Mouse (Mus musculus) B cell, adult 62 days (primary cell): Measurements from ENCODE around the gene Dpagt1. TPM values are rescaled to one million over a fixed set of nuclear protein-coding genes. Genes with fewer than 3 reads are reported as not detected.

Source experiments
- total RNA-seq: library from RNA; stranded (reverse); gene quantifications from 4 replicates; pipeline ENCODE4 v1.2.4, GENCODE M21; 2023

Dpagt1 gene
- total RNA-seq, result 8.1 to 11.0 TPM (median 9.4 TPM) in 4 replicates

DNA sequence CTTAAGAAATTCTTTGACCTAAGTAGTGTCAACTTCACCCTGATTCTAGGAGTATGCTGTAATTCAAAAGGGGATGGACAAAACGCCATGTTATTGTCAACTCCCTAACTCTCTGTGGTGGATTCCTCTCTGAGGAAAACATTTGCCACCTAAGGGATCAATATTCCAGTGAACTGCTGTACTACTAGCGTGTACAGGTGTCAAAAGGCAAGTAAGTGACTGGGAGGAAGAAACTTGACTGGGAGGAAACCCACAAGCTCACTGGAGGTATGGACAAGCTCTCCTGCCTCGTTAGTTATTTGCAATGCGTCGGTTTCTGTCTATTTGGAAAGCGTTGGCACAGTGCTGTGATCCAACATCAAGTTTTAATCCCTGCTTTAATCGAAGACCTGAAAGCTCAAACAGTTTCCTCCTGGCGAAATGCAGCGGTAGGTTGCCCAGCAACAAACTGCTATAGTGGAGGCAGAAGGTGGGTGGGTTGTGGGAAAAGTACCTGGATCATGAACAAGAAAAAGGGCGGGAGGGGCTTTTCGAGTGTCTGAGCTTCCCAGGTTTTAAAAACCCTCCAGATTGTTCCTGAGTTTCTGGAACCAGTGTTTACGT, at the start of gene Dpagt1:
Dpagt1 (plus strand) TSS at position 252 of the 603 bp plus-strand sequence.

DNA sequence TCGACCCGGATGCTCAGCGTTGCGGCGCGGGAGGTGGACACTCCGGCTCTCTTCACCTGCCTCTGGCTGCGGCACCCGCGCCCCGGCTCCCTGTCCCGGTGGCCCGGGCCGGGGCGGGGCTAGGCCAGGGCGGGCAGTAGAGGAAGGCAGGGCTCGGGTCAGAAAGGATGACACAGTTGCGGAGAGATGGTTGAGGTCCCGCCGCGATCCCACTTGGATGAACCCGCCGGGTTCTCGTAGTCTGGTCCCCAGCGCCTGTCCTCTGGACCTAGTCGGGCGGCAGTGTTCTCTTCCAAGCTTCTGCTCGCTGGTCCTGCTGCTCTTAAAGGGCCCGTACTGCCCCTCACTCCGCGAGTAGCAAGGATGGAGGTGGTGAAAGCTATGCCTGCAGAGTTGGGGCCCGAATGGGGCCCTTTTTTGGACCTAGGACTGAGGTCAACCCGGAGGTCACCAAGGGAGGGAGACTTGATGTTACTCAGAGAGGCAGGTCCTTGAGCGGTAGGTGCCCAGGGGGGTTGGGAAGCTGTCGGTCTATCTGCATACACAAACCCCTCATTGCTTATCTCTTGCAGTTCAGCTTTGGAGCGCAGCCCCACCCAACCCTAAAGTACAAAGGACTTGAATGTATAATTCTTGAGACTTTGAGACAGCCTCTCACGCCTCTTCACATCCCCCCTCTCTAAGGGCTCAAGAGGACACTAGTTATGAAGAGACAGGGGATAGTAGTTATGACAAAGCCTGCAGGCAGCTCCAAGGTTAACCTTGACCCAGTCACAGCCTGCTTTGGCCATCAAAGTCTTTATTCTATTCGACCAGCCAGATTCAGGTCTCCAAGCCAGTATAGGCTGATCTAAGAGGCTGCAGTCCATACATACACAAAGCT, 37.5 kb upstream of the Dpagt1 start, which contains the start of gene Abcg4:
Abcg4 (minus strand) TSS at position 540 of the 883 bp plus-strand sequence.

DNA sequence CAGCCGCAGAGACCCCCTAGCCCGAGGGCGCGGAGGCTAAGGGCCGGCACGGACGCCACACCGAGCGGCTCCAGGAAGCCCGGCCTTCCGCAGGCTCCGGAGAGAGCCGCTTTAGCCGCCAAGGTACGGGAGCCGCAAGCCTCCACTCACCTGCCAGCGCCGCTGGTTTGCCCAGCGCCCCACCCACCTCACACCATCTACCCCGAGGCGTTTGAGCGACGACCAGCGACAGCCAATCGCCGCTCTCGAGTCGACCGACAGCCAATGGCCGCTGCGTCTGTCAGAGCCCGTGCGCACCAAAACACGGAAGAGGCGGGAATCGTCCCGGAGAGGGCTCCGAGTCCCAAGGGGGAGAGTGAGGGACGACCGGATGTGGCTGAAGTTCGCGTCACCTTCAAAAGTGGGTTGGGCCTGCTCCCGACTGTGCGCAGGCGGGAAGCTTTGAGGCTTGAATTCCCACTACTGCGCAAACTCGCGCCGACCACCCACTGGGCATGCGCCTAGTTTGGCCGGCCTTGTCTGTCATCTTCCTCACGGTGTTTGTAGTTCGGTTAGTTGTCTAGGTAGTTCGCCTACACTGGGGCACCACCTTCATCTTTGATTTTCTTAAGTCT, 20.2 kb upstream of the Dpagt1 start, which contains the start of gene Hinfp:
Hinfp (minus strand) TSS at position 206 of the 614 bp plus-strand sequence.

DNA sequence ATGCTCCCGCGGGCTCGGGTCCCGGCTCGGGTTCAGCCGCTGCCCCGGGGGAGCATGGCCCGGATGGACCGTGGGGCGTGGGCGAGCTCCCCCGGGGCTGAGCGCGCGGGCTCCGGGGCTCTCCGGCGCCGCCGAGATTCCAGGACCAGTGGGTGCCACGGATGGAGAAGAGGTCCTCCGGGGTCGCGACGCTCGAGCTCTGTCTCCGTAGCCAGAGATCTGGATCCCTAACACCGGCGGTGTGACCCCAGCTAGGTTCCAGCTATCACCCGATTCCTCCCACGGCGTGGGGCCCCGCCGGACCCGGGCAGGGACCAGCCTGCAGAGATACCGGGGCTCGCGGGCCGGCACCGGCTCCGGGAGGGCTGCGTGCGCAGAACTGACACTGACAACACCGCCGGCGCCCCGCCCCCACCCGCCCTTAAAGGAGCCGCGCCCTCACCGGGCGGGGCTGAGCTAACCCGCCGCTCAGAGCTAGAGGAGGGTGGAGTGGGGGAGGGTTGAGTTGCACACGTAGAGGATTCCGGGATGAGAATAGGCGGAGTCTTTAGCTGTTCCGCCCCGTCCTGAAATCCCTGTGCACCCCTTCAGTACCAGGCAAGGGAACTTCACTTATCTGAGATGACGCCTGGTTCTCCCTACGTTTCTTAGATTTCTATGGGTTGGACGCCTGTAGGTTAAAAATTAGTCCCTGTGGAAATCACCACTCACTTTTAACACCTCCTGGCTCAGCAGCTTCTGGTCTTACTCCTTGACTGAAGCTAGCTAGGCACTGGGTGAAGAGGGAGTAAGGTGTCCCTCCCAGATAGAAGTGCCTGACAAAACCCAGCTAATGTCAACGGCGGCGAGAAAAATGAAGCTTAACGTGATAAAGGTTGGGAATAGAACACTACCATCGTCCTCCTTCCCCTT, 5.7 kb upstream of the Dpagt1 start, which contains the start of gene C2cd2l:
C2cd2l (minus strand) TSS at position 399 of the 912 bp plus-strand sequence.

DNA sequence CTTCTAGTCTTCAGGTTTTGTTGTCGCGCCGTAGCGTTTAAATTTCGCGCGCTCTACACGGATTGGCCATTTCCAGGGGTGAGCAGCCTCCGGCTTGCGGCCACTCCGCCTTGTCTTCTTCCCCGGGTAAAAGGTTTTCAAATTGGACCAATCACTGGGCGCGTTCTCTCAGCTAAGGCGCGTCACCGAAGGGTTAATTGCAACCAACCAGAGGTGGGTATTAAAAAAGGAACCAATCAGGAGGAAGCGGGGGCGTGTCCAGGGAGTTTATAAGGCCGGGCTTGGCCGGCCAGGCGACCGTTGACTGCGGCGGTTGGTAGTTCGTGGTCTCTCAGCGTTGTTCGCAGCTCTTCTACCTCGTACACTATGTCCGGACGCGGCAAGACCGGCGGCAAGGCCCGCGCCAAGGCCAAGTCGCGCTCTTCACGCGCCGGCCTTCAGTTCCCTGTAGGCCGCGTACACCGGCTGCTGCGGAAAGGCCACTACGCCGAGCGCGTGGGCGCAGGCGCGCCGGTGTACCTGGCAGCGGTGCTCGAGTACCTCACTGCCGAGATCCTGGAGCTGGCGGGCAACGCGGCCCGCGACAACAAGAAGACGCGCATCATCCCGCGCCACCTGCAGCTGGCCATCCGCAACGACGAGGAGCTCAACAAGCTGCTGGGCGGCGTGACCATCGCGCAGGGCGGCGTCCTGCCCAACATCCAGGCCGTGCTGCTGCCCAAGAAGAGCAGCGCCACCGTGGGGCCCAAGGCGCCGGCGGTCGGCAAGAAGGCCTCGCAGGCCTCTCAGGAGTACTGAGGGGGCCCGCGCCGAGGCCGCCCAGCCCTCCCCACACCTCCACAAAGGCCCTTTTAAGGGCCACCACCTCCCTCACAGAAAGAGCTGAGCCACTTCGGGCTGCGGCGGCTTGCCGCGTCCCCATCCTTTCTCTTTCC, 8.8 kb downstream of the Dpagt1 start, which contains the start of gene H2afx:
H2afx (plus strand) TSS at position 299 of the 935 bp plus-strand sequence.

DNA sequence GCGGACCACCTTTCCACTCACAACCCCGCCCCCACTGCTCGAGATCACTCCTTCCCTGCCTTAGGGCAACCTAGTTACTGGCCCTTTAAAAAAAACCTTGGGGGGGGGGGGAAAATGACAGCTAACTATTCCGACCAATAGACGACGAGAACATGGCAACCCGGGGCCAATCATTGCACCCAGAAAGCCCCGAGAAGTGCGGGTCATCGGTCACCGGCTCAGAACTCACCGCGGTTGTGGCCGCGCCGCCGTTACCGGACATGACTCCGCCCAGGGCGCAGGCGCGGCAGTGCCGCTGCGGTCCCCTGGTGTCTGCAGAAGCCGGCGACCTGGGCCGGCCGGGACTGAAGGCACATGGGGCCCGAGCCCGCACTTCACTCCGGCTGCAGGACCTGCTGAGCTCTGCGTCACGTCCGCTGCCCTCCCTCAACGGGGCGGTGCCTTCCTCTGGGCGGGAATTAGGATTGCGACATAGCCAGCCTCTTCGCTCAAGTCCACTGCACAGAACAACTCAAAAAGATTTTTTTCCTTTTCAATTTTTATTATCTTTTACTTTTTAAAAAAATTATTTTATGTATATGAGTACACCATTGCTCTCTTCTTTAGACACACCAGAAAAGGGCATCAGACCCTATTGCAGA, 18.1 kb downstream of the Dpagt1 start, which contains the start of gene Hmbs:
Hmbs (minus strand) TSS at position 448 of the 641 bp plus-strand sequence.

GRCm38 (mm10) chr9:44361190-44361917, 35.5 kb downstream of the Dpagt1 start, which contains the start of gene Vps11:
Vps11 (minus strand) TSS chr9:44361670.

DNA sequence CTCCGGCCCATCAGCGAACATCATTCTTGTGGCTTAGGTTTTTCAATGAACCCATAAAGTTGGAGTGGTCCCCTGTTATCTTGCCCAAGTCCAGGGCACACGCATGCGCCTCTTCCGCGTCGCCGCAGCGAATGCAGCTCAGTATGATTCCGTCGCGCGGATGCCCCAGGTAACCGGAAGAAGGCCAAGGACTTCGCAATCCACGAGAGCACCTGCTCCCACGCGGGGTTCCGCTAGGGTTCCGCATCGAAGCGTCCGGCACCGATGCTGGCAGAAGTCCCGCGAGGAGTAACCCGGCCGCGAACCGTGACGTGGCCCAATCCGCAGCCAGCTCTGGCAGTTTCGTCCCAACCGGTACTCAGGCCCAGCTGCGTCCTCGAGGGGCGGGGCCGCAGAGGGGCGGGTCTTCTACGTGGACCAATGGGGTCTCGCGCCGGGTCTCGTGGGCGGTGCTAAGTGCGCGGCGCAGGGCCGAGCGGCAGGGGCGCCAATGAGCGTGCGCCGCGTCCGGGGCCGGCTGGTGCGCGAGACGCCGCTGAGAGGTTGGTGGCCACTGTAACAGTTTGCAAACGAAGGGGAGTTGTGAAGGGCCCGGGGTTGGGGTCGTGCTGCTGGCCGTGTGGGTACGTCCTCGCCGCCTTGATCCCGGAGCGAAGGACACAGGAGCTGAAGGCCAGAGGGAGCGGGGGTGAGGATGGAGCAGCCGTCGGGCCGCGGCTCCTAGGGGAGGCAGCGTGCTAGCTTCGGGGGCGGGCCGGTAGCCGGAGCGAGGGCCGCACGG, 53.4 kb downstream of the Dpagt1 start, which contains the start of gene Hyou1:
Hyou1 (plus strand) TSS at position 437 of the 781 bp plus-strand sequence.

Other genes starting within 250 kb of the Dpagt1 start
- 0.55 to 0.73 TPM (median 0.69 TPM) in 3 of 4 replicates, not detected in the other for gene Mfrp, start 224.3 kb upstream of the Dpagt1 start, total RNA-seq
- 2.8 TPM in 1 of 4 replicates, not detected in the others for gene C1qtnf5, start 218.8 kb upstream of the Dpagt1 start, total RNA-seq
- gene Gm49380, start 212.5 kb upstream of the Dpagt1 start, total RNA-seq, result 0.21 TPM in 1 of 4 replicates, not detected in the others
- gene Rnf26, start 212.5 kb upstream of the Dpagt1 start, total RNA-seq, result 17.2 to 23.5 TPM (median 20.6 TPM) in 4 replicates
- 0.20 to 0.27 TPM (median 0.27 TPM) in 3 of 4 replicates, not detected in the other for gene Mcam, start 191.6 kb upstream of the Dpagt1 start, total RNA-seq
- gene Cbl, start 92.0 kb upstream of the Dpagt1 start, total RNA-seq, result 133 to 146 TPM (median 140 TPM) in 4 replicates
- gene Ccdc153, start 85.3 kb upstream of the Dpagt1 start, total RNA-seq, result not detected in 4 replicates
- gene Pdzd3, start 74.5 kb upstream of the Dpagt1 start, total RNA-seq, result not detected in 4 replicates
- 4.3 to 6.5 TPM (median 6.0 TPM) in 4 replicates for gene Nlrx1, start 57.4 kb upstream of the Dpagt1 start, total RNA-seq
- gene Abcg4, start 37.4 kb upstream of the Dpagt1 start, total RNA-seq, result not detected in 4 replicates
- 52.6 to 65.7 TPM (median 58.7 TPM) in 4 replicates for gene Hinfp, start 20.3 kb upstream of the Dpagt1 start, total RNA-seq
- gene C2cd2l, start 5.7 kb upstream of the Dpagt1 start, total RNA-seq, result 17.0 to 21.3 TPM (median 20.4 TPM) in 4 replicates
- 34.2 to 44.5 TPM (median 37.9 TPM) in 4 replicates for gene H2afx, start 8.7 kb downstream of the Dpagt1 start, total RNA-seq
- 14.8 to 18.8 TPM (median 16.7 TPM) in 4 replicates for gene Hmbs, start 18.2 kb downstream of the Dpagt1 start, total RNA-seq
- gene Vps11, start 35.7 kb downstream of the Dpagt1 start, total RNA-seq, result 60.1 to 72.9 TPM (median 69.4 TPM) in 4 replicates
- 74.5 to 88.3 TPM (median 81.6 TPM) in 4 replicates for gene Hyou1, start 53.5 kb downstream of the Dpagt1 start, total RNA-seq
- gene Slc37a4, start 70.8 kb downstream of the Dpagt1 start, total RNA-seq, result 16.5 to 19.7 TPM (median 17.7 TPM) in 4 replicates
- gene Rps25, start 81.1 kb downstream of the Dpagt1 start, total RNA-seq, result 2,372 to 2,652 TPM (median 2,528 TPM) in 4 replicates
- 56.6 to 62.6 TPM (median 60.0 TPM) in 4 replicates for gene Trappc4, start 81.6 kb downstream of the Dpagt1 start, total RNA-seq
- gene Ccdc84, start 92.5 kb downstream of the Dpagt1 start, total RNA-seq, result 38.7 to 53.8 TPM (median 40.0 TPM) in 4 replicates
- gene Foxr1, start 115.1 kb downstream of the Dpagt1 start, total RNA-seq, result not detected in 4 replicates
- not detected in 4 replicates for gene Upk2, start 129.0 kb downstream of the Dpagt1 start, total RNA-seq
- 95.6 to 104 TPM (median 102 TPM) in 4 replicates for gene Bcl9l, start 156.8 kb downstream of the Dpagt1 start, total RNA-seq
- 251 to 279 TPM (median 270 TPM) in 4 replicates for gene Cxcr5, start 235.9 kb downstream of the Dpagt1 start, total RNA-seq